Mouse (Mus musculus) forebrain, embryonic 13.5 days (tissue): ENCODE data around the gene Slc16a1. TPM values are rescaled to one million over a fixed set of nuclear protein-coding genes. Genes with fewer than 3 reads are reported as not detected.
A peak's percentile ranks its signal among the peaks of the same experiment; 100 is the strongest.

Experiments used
- ATAC-seq: fragments of 200-750 bp; cut with Nextera tagmentation; 2 replicates; pipeline ENCODE4 v1.8.0; 2017
- H3K27ac ChIP-seq: fragments of 300-500 bp; sonication (generic); 2 replicates; pipeline ENCODE4 v1.5.1; 2015; ENCODE audit warnings: inconsistent platforms, mild to moderate bottlenecking, moderate library complexity
- H3K27me3 ChIP-seq: fragments of 300-500 bp; sonication (generic); 2 replicates; pipeline ENCODE4 v1.6.1; 2015; ENCODE audit warnings: mild to moderate bottlenecking, inconsistent platforms
- H3K36me3 ChIP-seq: fragments of 300-500 bp; sonication (generic); 2 replicates; pipeline ENCODE4 v1.6.1; 2015; ENCODE audit warnings: mild to moderate bottlenecking, inconsistent platforms; ENCODE audit not compliant: poor library complexity, severe bottlenecking
- H3K4me1 ChIP-seq: fragments of 300-500 bp; sonication (generic); 2 replicates; pipeline ENCODE4 v1.6.1; 2015; ENCODE audit warnings: inconsistent platforms
- H3K4me2 ChIP-seq: fragments of 300-500 bp; sonication (generic); 2 replicates; pipeline ENCODE4 v1.6.1; 2015; ENCODE audit warnings: inconsistent platforms, mild to moderate bottlenecking, moderate library complexity
- H3K4me3 ChIP-seq: fragments of 300-500 bp; sonication (generic); 2 replicates; pipeline ENCODE4 v1.5.1; 2015; ENCODE audit warnings: mild to moderate bottlenecking, inconsistent platforms
- H3K9ac ChIP-seq: fragments of 300-500 bp; sonication (generic); 2 replicates; pipeline ENCODE4 v1.6.1; 2015; ENCODE audit warnings: mild to moderate bottlenecking, inconsistent platforms
- H3K9me3 ChIP-seq: fragments of 300-500 bp; sonication (generic); replicated peaks from 2 replicates; pipeline ENCODE4 v1.6.1; 2016; ENCODE audit warnings: inconsistent platforms
- WGBS: fragments of 180-500 bp; shearing (Covaris S2); methylation state at CpG from one replicate; pipeline ENCODE4 v1.1.7; 2015; 5-methylcytosine and 5-hydroxymethylcytosine counted together
- polyA plus RNA-seq: library from polyadenylated mRNA; unstranded; fragments of >200 nt; fragmentation: Nextera tagmentation; extraction: Ambion mirVana; gene quantifications from 2 replicates; pipeline ENCODE4 v1.2.1, GENCODE M21; 2015

Gene Slc16a1
- polyA plus RNA-seq, 1 experiment from 2014 or later, result 18.4 TPM

- no peak overlapping the region for H3K4me3 ChIP-seq
- no peaks in the 10 kb centered on the region for H3K27me3 ChIP-seq
- H3K9ac ChIP-seq, result no peak overlapping the region
- WGBS, result 77% methylated on average over 1 of the region's 1 CpGs
- no peak overlapping the region for H3K4me2 ChIP-seq
- no peaks in the 10 kb centered on the region for H3K9me3 ChIP-seq
- no peak for ATAC-seq
- H3K4me1 ChIP-seq, result peaks cover 22% of the 10 kb centered on the region
- no peak overlapping the region for H3K27ac ChIP-seq
- H3K36me3 ChIP-seq, result no peaks in the 10 kb centered on the region
These were observed 2.8 kb downstream of the Slc16a1 start for GRCm38 (mm10) chr3:104641313-104641712.

- Histone ChIP-seq H3K9me3 (no peaks in the 10 kb centered on the region), H3K4me2 (no peak overlapping the region), H3K27me3 (no peaks in the 10 kb centered on the region), H3K27ac (no peak overlapping the region), H3K9ac (no peak overlapping the region), H3K36me3 (no peaks in the 10 kb centered on the region), H3K4me1 (peaks cover 17% of the 10 kb centered on the region), H3K4me3 (no peak overlapping the region)
- 90% methylated on average over 4 of the region's 4 CpGs for WGBS
- ATAC-seq, result no peak
These were observed 4.6 kb downstream of the Slc16a1 start for GRCm38 (mm10) chr3:104643113-104643512.

DNA sequence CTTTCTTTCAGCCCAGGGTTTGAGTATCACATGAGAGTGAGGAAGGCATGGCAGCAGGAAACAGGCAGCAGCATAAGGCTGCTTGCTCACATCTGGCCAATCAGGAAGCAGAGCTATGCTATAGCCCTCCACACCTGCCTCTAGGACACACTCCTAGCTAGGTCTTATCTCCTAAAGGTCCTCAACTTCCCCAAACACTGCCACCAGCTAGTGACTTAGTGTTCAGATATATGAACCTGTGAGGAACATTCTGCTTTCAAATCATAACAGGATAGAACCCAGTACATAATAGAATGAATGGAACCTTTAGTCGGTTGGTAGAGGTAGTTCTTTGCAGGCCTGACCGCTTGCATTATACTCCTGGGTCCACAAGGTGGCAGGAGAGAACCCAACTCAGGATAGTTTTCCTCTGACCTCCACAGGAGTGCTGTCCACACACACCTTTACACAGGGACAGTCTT, 5.4 kb downstream of the Slc16a1 start:
- peak; percentile 48; the same call in 1 of the 2 replicates for ATAC-seq
- Histone ChIP-seq H3K27me3 (no peaks in the 10 kb centered on the region), H3K27ac (no peak overlapping the region), H3K4me3 (no peak overlapping the region), H3K4me2 (no peak overlapping the region), H3K9ac (no peak overlapping the region), H3K36me3 (no peaks in the 10 kb centered on the region), H3K9me3 (no peaks in the 10 kb centered on the region), H3K4me1 (peaks cover 17% of the 10 kb centered on the region)
- 9% methylated on average over 2 of the region's 2 CpGs for WGBS

DNA sequence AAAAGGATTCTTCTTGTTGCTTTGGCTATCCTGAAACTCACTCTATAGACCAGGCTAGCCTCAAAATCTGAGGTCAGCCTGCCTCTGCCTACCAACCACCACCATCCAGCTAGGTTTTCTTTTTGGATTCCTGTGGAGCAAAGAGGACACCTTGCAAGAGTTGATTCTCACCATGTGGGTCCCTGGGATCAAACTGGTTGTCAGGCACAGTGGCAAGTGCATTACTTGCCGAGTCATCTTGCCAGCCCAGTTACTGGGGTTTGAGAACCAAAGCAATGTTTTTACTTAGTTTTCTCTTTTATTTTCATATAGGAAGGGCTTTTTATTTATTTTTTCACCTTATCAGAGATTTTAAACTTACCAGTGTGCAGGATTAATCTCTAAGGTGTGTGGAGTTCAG, 5.9 kb downstream of the Slc16a1 start:
- Histone ChIP-seq H3K9ac (no peak overlapping the region), H3K36me3 (no peaks in the 10 kb centered on the region), H3K27ac (no peak overlapping the region), H3K4me2 (no peak overlapping the region), H3K4me1 (peaks cover 15% of the 10 kb centered on the region), H3K27me3 (no peaks in the 10 kb centered on the region), H3K4me3 (no peak overlapping the region), H3K9me3 (no peaks in the 10 kb centered on the region)
- ATAC-seq, result no peak
- 89% methylated on average over 1 of the region's 1 CpGs for WGBS

- Histone ChIP-seq H3K36me3 (peaks cover 29% of the 10 kb centered on the region), H3K4me1 (no peaks in the 10 kb centered on the region), H3K27me3 (no peaks in the 10 kb centered on the region), H3K4me3 (no peak overlapping the region), H3K27ac (no peak overlapping the region), H3K4me2 (no peak overlapping the region), H3K9me3 (no peaks in the 10 kb centered on the region), H3K9ac (no peak overlapping the region)
- ATAC-seq, result no peak
- 92% methylated on average over 4 of the region's 4 CpGs for WGBS
These were observed 15.8 kb downstream of the Slc16a1 start for GRCm38 (mm10) chr3:104654219-104654618.

GRCm38 (mm10) chr3:104654921-104655320, 16.5 kb downstream of the Slc16a1 start:
- H3K27me3 ChIP-seq, result no peaks in the 10 kb centered on the region
- H3K4me3 ChIP-seq, result no peak overlapping the region
- H3K4me2 ChIP-seq, result no peak overlapping the region
- H3K9ac ChIP-seq, result no peak overlapping the region
- 95% methylated on average over 4 of the region's 4 CpGs for WGBS
- no peak overlapping the region for H3K27ac ChIP-seq
- no peaks in the 10 kb centered on the region for H3K4me1 ChIP-seq
- peaks cover 29% of the 10 kb centered on the region for H3K36me3 ChIP-seq
- H3K9me3 ChIP-seq, result no peaks in the 10 kb centered on the region
- ATAC-seq, result no peak

DNA sequence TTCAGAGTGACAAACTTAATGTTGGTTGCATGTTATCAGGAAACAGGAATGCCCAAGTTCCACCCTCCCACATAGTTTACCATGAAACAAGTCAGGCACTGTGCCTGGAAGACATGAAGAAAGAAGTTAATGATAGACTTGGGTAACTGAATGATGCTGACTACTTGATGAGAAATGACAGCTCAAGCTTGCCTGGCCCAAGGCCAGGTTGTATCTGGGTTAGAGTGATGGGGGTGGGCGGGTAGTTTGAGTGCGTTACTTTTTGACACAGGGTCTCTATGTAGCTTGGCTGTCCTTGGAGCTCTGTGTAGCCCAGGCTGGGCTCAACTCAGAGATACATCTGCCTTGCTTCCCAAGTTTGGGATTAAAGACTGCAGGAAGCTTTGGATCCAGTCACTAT, 20.2 kb downstream of the Slc16a1 start:
- no peak for ATAC-seq
- 88% methylated on average over 2 of the region's 2 CpGs for WGBS
- no peak overlapping the region for H3K4me3 ChIP-seq

GRCm38 (mm10) chr3:104659758-104660157, 21.3 kb downstream of the Slc16a1 start:
- Histone ChIP-seq H3K27me3 (no peaks in the 10 kb centered on the region), H3K9ac (no peak overlapping the region), H3K9me3 (no peaks in the 10 kb centered on the region), H3K4me3 (no peak overlapping the region), H3K36me3 (peaks cover 4% of the 10 kb centered on the region), H3K4me1 (peaks cover 5% of the 10 kb centered on the region), H3K4me2 (no peak overlapping the region), H3K27ac (no peak overlapping the region)
- no peak for ATAC-seq
- 94% methylated on average over 4 of the region's 4 CpGs for WGBS

More for the DNA sequence above, 20.2 kb downstream of the Slc16a1 start:
- H3K27me3 ChIP-seq, result no peaks in the 10 kb centered on the region
- H3K4me1 ChIP-seq, result peaks cover 5% of the 10 kb centered on the region
- H3K27ac ChIP-seq, result no peak overlapping the region
- H3K36me3 ChIP-seq, result peaks cover 11% of the 10 kb centered on the region
- no peak overlapping the region for H3K4me2 ChIP-seq
- no peak overlapping the region for H3K9ac ChIP-seq
- no peaks in the 10 kb centered on the region for H3K9me3 ChIP-seq

DNA sequence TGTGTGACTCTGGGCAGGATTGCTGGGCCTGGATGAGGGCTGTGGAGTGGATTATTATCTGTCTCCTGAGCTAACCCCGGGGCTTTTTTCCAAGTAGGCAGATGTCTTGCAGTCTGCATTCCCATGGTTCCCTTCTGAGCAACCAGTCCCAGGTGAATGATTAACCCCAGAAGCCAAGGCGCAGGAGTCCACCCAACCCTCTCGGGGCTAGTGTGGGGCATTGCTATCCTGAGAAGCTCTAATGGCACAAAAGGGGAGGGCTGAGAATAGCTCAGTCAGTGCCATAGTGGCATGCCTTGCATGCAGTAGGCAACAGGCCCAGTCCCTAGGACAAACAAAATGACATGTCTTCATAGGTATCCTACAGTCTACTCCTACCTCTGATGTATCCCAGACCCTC, 22.1 kb downstream of the Slc16a1 start:
- no peak for ATAC-seq
- 92% methylated on average over 3 of the region's 3 CpGs for WGBS
- no peaks in the 10 kb centered on the region for H3K9me3 ChIP-seq

DNA sequence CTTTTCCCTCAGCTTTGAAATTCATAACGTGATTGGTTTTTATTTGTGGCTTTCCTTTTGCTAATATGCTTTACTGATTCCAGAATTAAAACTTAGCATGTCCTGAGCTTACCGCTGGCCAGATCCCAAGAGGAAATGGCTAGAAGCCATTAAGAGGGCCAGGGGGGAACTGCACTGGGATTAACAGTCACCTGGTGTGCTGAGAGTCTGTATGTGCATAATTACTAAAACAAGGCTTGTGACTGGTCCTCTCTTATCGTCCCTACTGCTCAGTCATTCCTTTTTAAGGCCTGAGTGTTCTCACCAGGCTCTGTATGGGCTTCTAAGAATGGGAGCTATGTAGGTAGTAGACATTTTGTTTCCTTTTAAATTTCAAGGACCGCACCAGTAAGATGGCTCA, 23.5 kb downstream of the Slc16a1 start:
- Histone ChIP-seq H3K4me2 (no peak overlapping the region), H3K9me3 (no peaks in the 10 kb centered on the region), H3K4me1 (peaks cover 5% of the 10 kb centered on the region), H3K27ac (no peak overlapping the region), H3K4me3 (no peak overlapping the region), H3K9ac (no peak overlapping the region), H3K36me3 (no peaks in the 10 kb centered on the region), H3K27me3 (no peaks in the 10 kb centered on the region)
- 34% methylated on average over 4 of the region's 4 CpGs for WGBS
- ATAC-seq, result no peak

More for the DNA sequence above, 22.1 kb downstream of the Slc16a1 start:
- Histone ChIP-seq H3K27me3 (no peaks in the 10 kb centered on the region), H3K9ac (no peak overlapping the region), H3K4me1 (peaks cover 5% of the 10 kb centered on the region), H3K27ac (no peak overlapping the region), H3K4me2 (no peak overlapping the region), H3K4me3 (no peak overlapping the region), H3K36me3 (peaks cover 1% of the 10 kb centered on the region)

- H3K4me2 ChIP-seq, result no peak overlapping the region
- no peak overlapping the region for H3K4me3 ChIP-seq
- H3K36me3 ChIP-seq, result no peaks in the 10 kb centered on the region
- H3K27me3 ChIP-seq, result no peaks in the 10 kb centered on the region
- H3K9ac ChIP-seq, result no peak overlapping the region
- H3K9me3 ChIP-seq, result no peaks in the 10 kb centered on the region
- no peak overlapping the region for H3K27ac ChIP-seq
- no peak for ATAC-seq
- 88% methylated on average over 11 of the region's 11 CpGs for WGBS
- peaks cover 5% of the 10 kb centered on the region for H3K4me1 ChIP-seq
These were observed 24.5 kb downstream of the Slc16a1 start for GRCm38 (mm10) chr3:104662926-104663325.

DNA sequence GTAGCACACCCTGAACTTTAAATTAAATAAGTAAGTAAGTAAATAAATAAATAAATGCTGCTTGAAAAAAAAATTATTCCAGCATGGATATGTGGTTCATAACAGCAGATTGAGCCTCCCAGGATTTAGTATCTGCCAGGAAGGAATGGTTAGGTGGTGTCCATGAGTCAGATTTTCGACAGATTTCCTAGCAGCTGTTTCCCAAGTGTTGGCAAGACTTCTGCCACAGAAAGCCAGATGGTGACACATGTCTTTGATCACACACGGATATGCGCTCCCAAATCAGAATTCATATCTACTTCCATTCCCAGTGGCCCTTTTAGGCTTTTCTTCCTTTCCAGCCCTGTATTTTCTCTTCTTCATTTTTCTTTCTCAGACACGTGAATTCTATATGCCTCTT, 28.5 kb downstream of the Slc16a1 start:
- H3K27ac ChIP-seq, result peak overlapping the region; percentile 36; the same call in 1 of the 2 replicates
- no peaks in the 10 kb centered on the region for H3K36me3 ChIP-seq
- peak; percentile 68 for ATAC-seq
- H3K9me3 ChIP-seq, result no peaks in the 10 kb centered on the region
- peaks cover 24% of the 10 kb centered on the region for H3K4me1 ChIP-seq
- no peak overlapping the region for H3K4me3 ChIP-seq
- no peak overlapping the region for H3K4me2 ChIP-seq
- no peak overlapping the region for H3K9ac ChIP-seq
- H3K27me3 ChIP-seq, result no peaks in the 10 kb centered on the region
- WGBS, result 72% methylated on average over 4 of the region's 4 CpGs

DNA sequence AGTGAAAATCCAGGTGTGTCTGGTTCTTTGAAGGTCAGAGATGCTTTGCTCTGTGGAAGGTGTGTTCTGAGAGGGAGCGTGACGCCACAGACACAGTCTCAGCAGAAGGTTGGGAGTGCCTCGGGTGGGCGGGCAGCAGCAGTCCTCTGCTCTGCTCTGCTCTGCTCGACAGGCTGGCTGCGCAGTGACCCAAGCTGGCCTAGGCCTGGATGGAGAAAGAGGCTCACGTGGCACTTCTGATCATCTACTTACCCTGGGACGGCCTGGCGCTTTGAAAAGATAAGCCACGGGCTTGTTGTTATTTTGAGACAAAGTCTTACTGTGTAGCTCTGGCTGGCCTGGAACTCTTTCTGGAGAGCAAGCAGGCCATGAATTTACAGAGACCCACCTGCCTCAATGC, 29.0 kb downstream of the Slc16a1 start:
- H3K4me2 ChIP-seq, result no peak overlapping the region
- no peaks in the 10 kb centered on the region for H3K9me3 ChIP-seq
- H3K27me3 ChIP-seq, result no peaks in the 10 kb centered on the region
- H3K4me3 ChIP-seq, result no peak overlapping the region
- H3K36me3 ChIP-seq, result no peaks in the 10 kb centered on the region
- ATAC-seq, result no peak
- peaks cover 21% of the 10 kb centered on the region for H3K4me1 ChIP-seq
- peak overlapping the region; percentile 36; the same call in 1 of the 2 replicates for H3K27ac ChIP-seq
- WGBS, result 71% methylated on average over 10 of the region's 10 CpGs
- H3K9ac ChIP-seq, result no peak overlapping the region
